13 mouse cellular contexts compared by ENCODE assay signal in the genomic region with DNA sequence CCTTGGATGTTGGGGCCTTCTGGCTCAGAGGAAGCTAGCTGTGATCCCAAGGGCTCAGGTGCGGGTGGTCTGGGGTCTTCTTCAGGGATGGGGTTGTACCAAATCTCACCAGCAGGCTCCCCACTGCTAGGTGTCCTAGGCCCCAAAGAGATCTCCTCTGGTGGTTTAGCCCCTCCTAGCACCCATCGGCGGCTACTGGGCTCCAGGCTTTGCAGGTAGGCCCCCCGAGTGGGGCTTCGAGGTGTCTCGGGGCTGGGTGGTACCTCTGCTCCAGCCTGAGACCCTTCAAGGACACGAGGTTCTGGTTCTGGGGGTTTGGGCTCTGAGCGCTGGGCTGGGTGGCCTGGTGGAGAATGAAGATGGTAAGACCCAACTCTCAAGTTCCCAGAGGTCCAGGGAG. TPM values are rescaled to one million over a fixed set of nuclear protein-coding genes. Genes with fewer than 3 reads are reported as not detected.
DNase-seq lines count a peak whose midpoint lies in the region; ATAC-seq lines count a peak whose summit lies in the region.
"Had no signal": no experiment of that assay in that cellular context is flagged by ENCODE, and none has a peak within 500 bp of the region (broad histone marks: within the 10 kb centered on the region; RNA-seq: fewer than 3 reads in every experiment).

No protein-coding gene starts in this region.

- ATAC-seq in heart, embryonic 12.5 days (ENCODE audit: insufficient number of reproducible peaks, low FRiP score) = no peak
- ATAC-seq in neural tube, embryonic 15.5 days (ENCODE audit: low FRiP score) = no peak
- ATAC-seq in intestine, embryonic 14.5 days (replicated peaks; ENCODE audit: low FRiP score, low TSS enrichment, low read depth) = no peak
- ATAC-seq: midbrain, embryonic 15.5 days had no signal

- intact Hi-C loops in heart, postnatal 25 days (cut with DNase I) = loop anchor here (2.0 kb wide), 1 partner anchor 13 kb away; no protein-coding TSS in a partner anchor

- peaks cover 12% of the 10 kb centered on the region for H3K4me1 ChIP-seq in heart, embryonic 12.5 days (replicated peaks)
- peaks cover 8% of the 10 kb centered on the region for H3K4me1 ChIP-seq in neural tube, embryonic 15.5 days
- peaks cover 11% of the 10 kb centered on the region; the same call in 1 of the 2 replicates for H3K4me1 ChIP-seq in intestine, embryonic 14.5 days (replicated peaks; ENCODE audit: control insufficient read depth, insufficient read depth, low read length)

- H3K4me3 ChIP-seq in heart, embryonic 12.5 days = peak overlapping the region; percentile 88
- H3K4me3 ChIP-seq in neural tube, embryonic 15.5 days (replicated peaks) = no peak overlapping the region
- H3K4me3 ChIP-seq in intestine, embryonic 14.5 days (ENCODE audit: low read depth, low read length) = no peak overlapping the region
- H3K4me3 ChIP-seq: midbrain, embryonic 15.5 days had no signal

- H3K36me3 ChIP-seq in heart, embryonic 12.5 days = peaks cover 50% of the 10 kb centered on the region
- H3K36me3 ChIP-seq in neural tube, embryonic 15.5 days = peaks cover 2% of the 10 kb centered on the region; the same call in 1 of the 2 replicates
- peaks cover 47% of the 10 kb centered on the region for H3K36me3 ChIP-seq in intestine, embryonic 14.5 days (ENCODE audit: control insufficient read depth, insufficient read depth, low read length)

- no peaks in the 10 kb centered on the region for H3K27me3 ChIP-seq in heart, embryonic 12.5 days (replicated peaks)
- peaks cover 7% of the 10 kb centered on the region; the same call in 1 of the 2 replicates for H3K27me3 ChIP-seq in neural tube, embryonic 15.5 days (replicated peaks)
- no peaks in the 10 kb centered on the region for H3K27me3 ChIP-seq in intestine, embryonic 14.5 days (replicated peaks; ENCODE audit: control insufficient read depth, insufficient read depth, low read length)
- H3K27me3 ChIP-seq: midbrain, embryonic 15.5 days had no signal

- peak overlapping the region; percentile 84 for H3K4me2 ChIP-seq in heart, embryonic 12.5 days
- H3K4me2 ChIP-seq in neural tube, embryonic 15.5 days = peak overlapping the region; percentile 68; the same call in 1 of the 2 replicates
- H3K4me2 ChIP-seq in intestine, embryonic 14.5 days (ENCODE audit: low read length) = peak overlapping the region; percentile 70

- H3K27ac ChIP-seq in heart, embryonic 12.5 days (ENCODE audit: poor library complexity, severe bottlenecking) = peak overlapping the region; percentile 93; the same call in 1 of the 2 replicates
- H3K27ac ChIP-seq in neural tube, embryonic 15.5 days (replicated peaks) = no peak overlapping the region
- H3K27ac ChIP-seq in intestine, embryonic 14.5 days (ENCODE audit: low read depth) = no peak overlapping the region
- H3K27ac ChIP-seq: liver, embryonic 14.5 days; midbrain, embryonic 15.5 days had no signal

- no peak for DNase-seq in heart, postnatal 25 days (ENCODE audit: low spot score)
- DNase-seq in neural tube, embryonic 10.5 days (ENCODE audit: extremely low spot score, low spot score) = no peak
- no peak for DNase-seq in intestine, embryonic 14.5 days (ENCODE audit: low spot score)
- peak; percentile 64 for DNase-seq in thymus, postnatal 4 days
- no peak for DNase-seq in frontal cortex, postnatal 25 days (ENCODE audit: low spot score in 2 of 2)
- DNase-seq: cerebellum, postnatal 14 days had no signal

- H3K9me3 ChIP-seq in heart, embryonic 12.5 days (replicated peaks) = no peaks in the 10 kb centered on the region
- H3K9me3 ChIP-seq in neural tube, embryonic 15.5 days (replicated peaks) = no peaks in the 10 kb centered on the region
- H3K9me3 ChIP-seq in intestine, embryonic 14.5 days (ENCODE audit: control insufficient read depth, low read length) = no peaks in the 10 kb centered on the region
- H3K9me3 ChIP-seq: midbrain, embryonic 15.5 days had no signal

- 83% methylated on average over 8 of the region's 8 CpGs for WGBS in heart, embryonic 12.5 days
- WGBS in neural tube, embryonic 15.5 days = 95% methylated on average over 8 of the region's 8 CpGs
- 91% methylated on average over 8 of the region's 8 CpGs for WGBS in intestine, embryonic 14.5 days

- peak overlapping the region; percentile 89 for H3K9ac ChIP-seq in heart, embryonic 12.5 days
- no peak overlapping the region for H3K9ac ChIP-seq in neural tube, embryonic 15.5 days (replicated peaks)
- no peak overlapping the region for H3K9ac ChIP-seq in intestine, embryonic 14.5 days (ENCODE audit: low read length)
- H3K9ac ChIP-seq: liver, embryonic 14.5 days; midbrain, embryonic 15.5 days had no signal

RNA-seq across cellular contexts. Expression of gene Syde1, which starts 1.9 kb away (rescaled TPM):
- 14.2 and 15.3 TPM in 2 replicates for polyA plus RNA-seq in heart, embryonic 12.5 days (2016; fragmentation: Nextera tagmentation; extraction: Ambion mirVana)
- 10 to 100 TPM; 12.8 to 13.7 TPM for total RNA-seq in heart, postnatal 25 days (2021)
- 3.3 and 4.9 TPM in 2 replicates for polyA plus RNA-seq in neural tube, embryonic 15.5 days (2015; fragmentation: Nextera tagmentation; extraction: Ambion mirVana)
- polyA plus RNA-seq in intestine, embryonic 14.5 days (2014; fragmentation: Nextera tagmentation; extraction: Ambion mirVana) = 19.4 and 24.1 TPM in 2 replicates
- total RNA-seq: CH12.LX had no signal

RNA-seq across cellular contexts. Expression of gene Ilvbl, which starts 15.8 kb away (rescaled TPM):
- 46.5 and 47.6 TPM in 2 replicates for polyA plus RNA-seq in heart, embryonic 12.5 days (2016; fragmentation: Nextera tagmentation; extraction: Ambion mirVana)
- 10 to 100 TPM; 32.9 to 34.9 TPM for total RNA-seq in heart, postnatal 25 days (2021)
- polyA plus RNA-seq in neural tube, embryonic 15.5 days (2015; fragmentation: Nextera tagmentation; extraction: Ambion mirVana) = 64.8 and 66.9 TPM in 2 replicates
- polyA plus RNA-seq in intestine, embryonic 14.5 days (2014; fragmentation: Nextera tagmentation; extraction: Ambion mirVana) = 44.1 and 46.8 TPM in 2 replicates

RNA-seq across cellular contexts. Expression of gene Olfr1357, which starts 28.0 kb away (rescaled TPM):
- not detected in 2 replicates for polyA plus RNA-seq in heart, embryonic 12.5 days (2016; fragmentation: Nextera tagmentation; extraction: Ambion mirVana)
- total RNA-seq in heart, postnatal 25 days (2021) = not detected
- not detected in 2 replicates for polyA plus RNA-seq in neural tube, embryonic 15.5 days (2015; fragmentation: Nextera tagmentation; extraction: Ambion mirVana)
- not detected in 2 replicates for polyA plus RNA-seq in intestine, embryonic 14.5 days (2014; fragmentation: Nextera tagmentation; extraction: Ambion mirVana)
- total RNA-seq: CH12.LX; gastrocnemius, adult 8-10 months; layer of hippocampus, postnatal 10 days had no signal
- polyA plus RNA-seq: liver, embryonic 14.5 days; midbrain, embryonic 15.5 days had no signal
